Mouse (Mus musculus): ENCODE data around the gene Acot12. TPM values are rescaled to one million over a fixed set of nuclear protein-coding genes. Genes with fewer than 3 reads are reported as not detected.

Gene Acot12
- total RNA-seq, 4 experiments from 2014 or later, result 0.49 to 1.0 (median 0.52) TPM; not detected in 1

GRCm38 (mm10) chr13:91824845-91825550 lies 83.7 kb downstream of the Acot12 start:
- DNase-seq (ENCODE audit: low spot score in 2 of 2), result no peak

DNA sequence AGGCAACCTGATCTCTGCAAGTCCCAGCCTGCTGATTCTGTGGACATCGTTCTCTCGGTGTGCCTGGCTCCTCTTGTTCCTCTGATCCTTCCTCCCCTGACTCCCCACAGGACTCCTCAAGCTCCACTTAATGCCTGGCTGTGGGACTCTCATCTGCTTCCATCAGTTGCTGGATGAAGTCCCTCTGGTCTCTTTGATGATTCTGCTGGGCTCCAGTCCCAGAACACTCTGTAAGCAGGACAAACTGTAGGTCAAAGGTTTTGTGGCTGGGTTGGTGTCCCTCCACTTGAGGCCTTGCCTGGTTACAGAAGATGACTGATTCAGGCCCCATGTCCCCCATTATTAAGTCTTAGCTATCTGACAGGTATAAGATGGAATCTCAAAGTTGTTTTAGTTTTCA lies 84.8 kb downstream of the Acot12 start:
- DNase-seq (ENCODE audit: low spot score in 2 of 2), result no peak

DNA sequence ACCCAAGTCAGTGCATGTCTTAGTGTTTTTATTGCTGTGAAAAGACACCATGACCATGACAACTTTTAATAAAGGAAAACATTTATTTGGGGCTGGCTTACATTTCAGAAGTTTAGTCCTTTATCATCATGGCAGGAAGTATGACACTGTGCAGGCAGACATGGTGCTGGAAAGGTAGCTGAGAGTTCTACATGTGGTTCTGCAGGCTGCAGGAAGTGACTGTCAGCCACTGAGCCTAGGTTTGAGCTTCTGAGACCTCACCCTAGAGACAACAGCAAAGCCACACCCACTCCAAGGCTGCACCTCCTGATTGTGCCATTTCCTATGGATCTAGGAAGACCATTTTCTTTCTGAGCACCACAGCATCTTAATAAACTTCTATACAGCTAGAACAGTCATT lies 86.6 kb downstream of the Acot12 start:
- no peak for DNase-seq (ENCODE audit: low spot score in 2 of 2)

Small RNA genes lying within 50 kb of the gene (microRNA-seq; reads per million reads assigned to microRNA genes)
- 0 reads per million in 2 experiments for gene Gm27656

Other genes starting within 250 kb of the Acot12 start
- 10 to 100 TPM; 15.1 to 22.1 (median 18.2) TPM for gene Zcchc9, start 66.2 kb downstream of the Acot12 start, total RNA-seq (2022)
- under 1 TPM in 3 of 4 experiments, not detected in 1; 0.25 to 0.43 (median 0.41) TPM for gene Ckmt2, start 135.4 kb downstream of the Acot12 start, total RNA-seq (2022)